Mouse (Mus musculus) right cerebral cortex, postnatal 10 days (tissue): ENCODE measurements around the gene Gm5741.

Source experiments
- DNase-seq, 2 experiments: peaks; one replicate each; pipeline ENCODE4 v3.0.0; 2021; ENCODE audit warnings: low spot score in 2 of 2

Gene Gm5741

DNA sequence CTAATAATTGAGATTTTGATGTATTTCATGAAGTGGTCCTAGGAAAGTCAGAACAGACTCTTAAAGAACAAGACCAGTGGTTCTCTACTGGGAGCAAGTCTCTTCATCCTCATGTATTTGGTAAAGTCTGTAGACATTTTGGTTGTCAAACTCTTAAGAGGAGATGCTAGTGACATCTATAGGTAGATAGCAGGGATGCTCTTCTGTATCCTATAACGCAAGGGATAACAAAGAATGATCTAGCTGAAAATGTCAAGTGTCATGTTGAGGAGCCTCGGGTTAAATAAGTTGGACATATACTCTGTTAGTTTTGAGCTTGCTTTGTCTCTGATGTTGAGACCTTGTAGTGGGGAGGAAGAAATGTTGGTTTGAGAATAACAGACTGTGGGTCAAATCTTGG lies 39.9 kb downstream of the Gm5741 start:
- DNase-seq: no peak

DNA sequence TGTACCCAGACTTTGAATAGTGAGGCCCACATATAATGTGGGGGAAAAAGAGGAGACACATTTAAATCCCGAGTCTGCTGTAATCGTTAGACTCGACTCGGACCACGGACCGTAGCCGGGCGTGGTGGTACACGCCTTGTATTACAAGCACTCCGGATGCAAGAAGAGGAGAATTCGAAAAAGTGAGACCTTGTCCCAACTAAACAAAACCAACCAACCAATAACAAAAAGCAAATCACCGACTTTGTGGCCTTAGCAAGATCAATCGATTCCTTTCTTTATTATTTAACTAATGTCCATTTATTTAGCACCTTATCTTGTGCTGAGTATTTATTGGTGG lies 40.3 kb downstream of the Gm5741 start:
- DNase-seq: no peak

DNA sequence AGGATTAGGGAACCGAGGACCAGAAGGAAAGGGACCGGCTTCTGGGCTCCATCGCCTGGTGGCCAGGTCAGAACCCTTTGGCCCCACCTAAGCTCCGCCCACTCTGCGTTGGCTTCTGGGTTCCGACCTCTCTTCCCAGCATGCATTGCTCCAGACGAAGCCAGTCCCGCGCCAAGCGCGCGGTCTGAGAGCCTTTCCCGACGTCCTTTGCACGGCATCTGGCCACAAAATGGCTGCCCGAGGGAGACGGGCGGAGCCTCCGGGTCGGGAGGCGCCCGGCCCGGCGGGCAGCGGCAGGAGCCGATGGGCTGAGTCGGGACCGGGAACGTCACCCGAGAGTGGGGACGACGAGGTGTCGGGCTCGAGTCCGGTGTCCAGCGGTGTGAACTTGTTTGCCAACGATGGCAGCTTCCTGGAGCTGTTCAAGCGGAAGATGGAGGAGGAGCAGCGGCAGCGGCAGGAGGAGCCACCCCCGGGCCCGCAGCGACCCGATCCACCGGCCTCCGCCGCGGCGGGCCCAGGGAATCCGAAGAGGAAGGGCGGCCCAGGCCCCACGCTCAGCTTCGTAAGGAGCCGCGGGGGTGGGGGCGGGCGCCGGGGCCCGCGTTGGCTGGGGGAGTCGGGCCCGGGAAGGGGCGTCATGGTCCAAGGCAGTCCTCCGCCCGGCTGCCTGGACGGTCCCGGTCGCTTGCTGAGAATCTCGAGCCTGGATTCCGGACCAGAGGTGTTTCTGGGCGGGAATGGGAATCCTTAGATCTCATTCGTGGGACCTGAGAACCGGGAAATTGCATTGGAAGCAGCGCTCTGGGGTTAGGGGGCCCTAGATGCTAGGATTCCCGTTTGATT lies 40.9 kb downstream of the Gm5741 start, which contains the start of gene Trir:
Trir (plus strand) TSS at position 154 of the 846 bp plus-strand sequence.
- DNase-seq: peak; percentile 97

DNA sequence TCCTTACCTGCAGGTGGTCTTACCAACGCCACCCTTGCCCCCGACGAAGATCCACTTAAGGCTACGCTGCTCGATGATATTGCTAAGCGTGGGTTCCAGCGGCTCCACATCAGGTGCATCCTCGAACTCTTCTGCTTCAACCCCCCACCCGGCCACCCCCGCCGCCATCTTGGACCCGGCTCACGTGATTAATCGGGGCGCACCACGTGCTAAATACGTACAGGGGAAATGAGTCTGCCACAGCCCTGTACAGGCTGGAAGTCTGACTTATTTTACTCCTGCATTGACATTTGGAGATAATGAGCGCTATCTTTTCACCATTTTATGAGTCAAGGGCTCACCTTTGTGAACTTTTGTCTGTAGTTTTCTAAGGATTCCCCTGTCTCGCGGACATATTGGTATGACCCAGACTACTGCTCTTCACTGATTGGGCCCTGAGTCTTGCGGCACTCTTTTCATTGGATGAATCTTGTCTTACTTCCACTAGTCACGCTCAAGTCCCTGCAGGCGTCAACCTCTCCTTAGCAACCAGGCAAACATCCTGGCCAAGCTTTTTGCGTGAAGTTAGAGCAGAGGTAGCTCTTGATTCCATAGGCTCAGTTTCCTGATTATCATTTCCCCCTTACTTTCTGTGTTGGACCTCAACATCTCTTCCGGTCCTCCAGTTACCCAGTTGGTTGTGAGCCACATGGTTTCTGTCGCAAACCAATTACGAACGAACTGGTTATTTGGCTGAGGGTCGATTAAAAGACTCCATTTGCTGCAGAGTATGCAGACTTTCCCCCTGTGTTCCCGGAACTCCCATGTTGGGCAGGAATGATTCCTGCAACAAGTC lies 42.5 kb downstream of the Gm5741 start, which contains the start of gene Asna1:
Asna1 (minus strand) TSS at position 184 of the 835 bp plus-strand sequence.
- peak; percentile 90 to 95 for DNase-seq

DNA sequence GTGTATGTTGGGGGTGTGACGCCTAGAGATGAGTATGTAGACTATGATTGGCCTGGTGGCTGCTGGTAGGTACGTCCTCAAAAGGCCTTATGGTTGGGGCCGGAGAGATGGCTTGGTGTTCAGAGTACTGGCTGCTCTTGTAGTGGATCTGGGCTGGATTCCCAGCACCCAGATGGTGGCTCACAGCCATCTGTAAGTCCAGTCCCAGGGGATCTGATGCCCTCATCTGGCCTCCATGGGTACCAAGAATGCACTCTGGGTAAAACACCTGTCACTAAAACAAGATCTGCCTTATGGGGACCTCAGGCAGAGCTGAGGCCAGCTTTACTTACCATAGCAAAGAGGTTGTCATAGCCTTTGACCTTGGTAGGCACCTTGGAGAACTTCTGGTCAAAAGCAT lies 43.9 kb downstream of the Gm5741 start:
- no peak for DNase-seq

DNA sequence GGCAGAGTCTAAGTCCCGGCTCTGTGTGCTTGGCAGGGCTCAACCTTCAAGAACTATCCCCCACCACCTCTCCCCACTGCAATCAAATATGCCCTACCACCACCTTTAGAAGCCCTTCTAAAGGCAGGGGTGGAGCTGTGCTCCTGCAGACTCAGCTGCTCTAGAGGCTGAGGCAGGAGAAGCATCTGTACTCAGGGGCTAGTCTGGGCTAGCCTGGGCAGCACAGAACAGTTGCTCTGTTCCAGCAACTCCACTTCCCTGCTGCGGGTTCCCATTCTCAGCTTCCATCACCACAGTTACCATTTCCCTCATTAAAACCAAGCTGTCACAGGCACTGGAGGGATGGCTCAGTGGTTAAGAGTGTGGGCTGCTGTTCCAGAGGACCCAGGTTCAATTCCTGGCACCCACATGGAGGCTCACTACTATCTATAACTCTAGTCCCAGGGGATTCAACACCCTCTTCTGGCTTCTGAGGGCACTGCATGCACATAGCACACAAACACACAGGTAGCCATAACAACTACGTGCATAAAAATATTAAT lies 46.2 kb downstream of the Gm5741 start:
- DNase-seq: no peak
